15 mouse cellular contexts compared by ENCODE assay signal in the genomic region with DNA sequence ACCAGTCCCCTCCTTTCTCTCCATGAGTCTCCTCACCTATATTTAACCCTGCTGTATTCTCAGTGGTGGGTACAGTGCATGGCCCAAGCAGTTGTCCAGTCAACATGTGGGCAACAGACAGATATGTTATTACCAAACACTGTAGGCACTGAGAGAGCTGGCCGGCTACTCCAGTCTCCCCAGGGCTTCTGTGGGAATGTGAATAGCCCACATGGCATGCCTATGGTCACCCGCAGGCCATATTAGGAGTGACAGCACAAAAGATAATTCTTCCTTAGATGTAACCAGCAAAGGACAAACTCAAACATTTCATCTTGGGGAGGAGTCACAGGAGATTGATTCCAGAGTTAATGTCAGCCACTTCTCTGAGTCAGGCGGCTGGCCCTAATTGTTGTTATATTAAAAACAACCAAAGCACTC.
"Had no signal": no experiment of that assay in that cellular context is flagged by ENCODE, and none has a peak within 500 bp of the region (broad histone marks: within the 10 kb centered on the region; RNA-seq: fewer than 3 reads in every experiment).

No protein-coding gene starts in this region.

- H3K4me2 ChIP-seq: liver, embryonic 11.5 days; liver, embryonic 15.5 days; lung, embryonic 14.5 days; neural tube, embryonic 13.5 days; stomach, embryonic 15.5 days had no signal

- H3K4me1 ChIP-seq: limb, embryonic 10.5 days; liver, embryonic 15.5 days; midbrain, embryonic 10.5 days; neural tube, embryonic 13.5 days; stomach, embryonic 15.5 days had no signal

- H3K9ac ChIP-seq: liver, embryonic 15.5 days; lung, embryonic 14.5 days; neural tube, embryonic 13.5 days; stomach, embryonic 15.5 days had no signal

- H3K27ac ChIP-seq: layer of hippocampus, adult 2 months; limb, embryonic 10.5 days; liver, embryonic 15.5 days; midbrain, embryonic 10.5 days; neural tube, embryonic 13.5 days; stomach, embryonic 15.5 days had no signal

- H3K36me3 ChIP-seq: limb, embryonic 10.5 days; liver, embryonic 15.5 days; midbrain, embryonic 10.5 days; neural tube, embryonic 13.5 days; stomach, embryonic 15.5 days had no signal

- DNase-seq: kidney, postnatal 10 days; kidney, postnatal 4 days; lung, embryonic 14.5 days; midbrain, embryonic 14.5 days; retina, postnatal 1 day; right cerebral cortex, postnatal 14 days; thymus, adult 2 months; thymus, postnatal 25 days had no signal

- H3K9me3 ChIP-seq: liver, embryonic 15.5 days; neural tube, embryonic 13.5 days; stomach, embryonic 15.5 days had no signal

- H3K27me3 ChIP-seq: liver, embryonic 15.5 days; neural tube, embryonic 13.5 days; stomach, embryonic 15.5 days had no signal

- H3K4me3 ChIP-seq: layer of hippocampus, adult 2 months; limb, embryonic 10.5 days; liver, embryonic 15.5 days; midbrain, embryonic 10.5 days; neural tube, embryonic 13.5 days; stomach, embryonic 15.5 days had no signal
